Mouse (Mus musculus): ENCODE data around the gene Zmat5. TPM values are rescaled to one million over a fixed set of nuclear protein-coding genes. Genes with fewer than 3 reads are reported as not detected.
A peak's percentile ranks its signal among the peaks of the same experiment; 100 is the strongest.

Zmat5 gene
- 25.9 and 28.2 TPM in 2 replicates for total RNA-seq (2014; rRNA removed)
- polyA plus RNA-seq (2015; fragmentation: Nextera tagmentation; extraction: Ambion mirVana) = 43.5 and 51.7 TPM in 2 replicates

- ATAC-seq (ENCODE audit: low FRiP score) = peak; percentile 96
- under 1% methylated on average over 47 of the region's 47 CpGs for WGBS
- H3K9ac ChIP-seq (replicated peaks; ENCODE audit: low read length, poor library complexity, severe bottlenecking) = peak within 1 kb of the TSS; percentile 90
Observed at GRCm38 (mm10) chr11:4704072-4704964, at the start of gene Zmat5, which contains the start of gene Uqcr10. TSS of gene Zmat5 (plus strand) at chr11:4704678. TSS of gene Uqcr10 (minus strand) at chr11:4704342.

GRCm38 (mm10) chr11:4659818-4660217 lies 44.7 kb upstream of the Zmat5 start:
- no peak overlapping the region for H3K4me3 ChIP-seq (ENCODE audit: low read depth, low read length)
- no peaks in the 10 kb centered on the region for H3K27me3 ChIP-seq (ENCODE audit: insufficient read depth, low read length)
- ATAC-seq (ENCODE audit: low FRiP score) (no peak), DNase-seq (ENCODE audit: low spot score) (no peak)
- no peak overlapping the region for H3K27ac ChIP-seq (ENCODE audit: low read depth, low read length)
- no peak for TF ChIP-seq CTCF (IDR thresholded peaks at IDR 0.05)
- H3K4me1 ChIP-seq (ENCODE audit: insufficient read depth, low read length) = no peaks in the 10 kb centered on the region
- WGBS = 90% methylated on average over 1 of the region's 1 CpGs
- H3K36me3 ChIP-seq (ENCODE audit: insufficient read depth, low read length) = peaks cover 42% of the 10 kb centered on the region
- H3K9me3 ChIP-seq (ENCODE audit: low read length) = no peaks in the 10 kb centered on the region
- H3K4me2 ChIP-seq (ENCODE audit: low read depth, low read length, poor library complexity, severe bottlenecking) = no peak overlapping the region
- no peak overlapping the region for H3K9ac ChIP-seq (replicated peaks; ENCODE audit: low read length, poor library complexity, severe bottlenecking)

More at GRCm38 (mm10) chr11:4704072-4704964, at the start of gene Zmat5, which contains the start of gene Uqcr10:
- peak; percentile 96 for DNase-seq (ENCODE audit: low spot score)
- Histone ChIP-seq H3K4me3 (ENCODE audit: low read depth, low read length) (peak within 1 kb of the TSS; percentile 80), H3K27me3 (ENCODE audit: insufficient read depth, low read length) (no peaks in the 10 kb centered on the region), H3K9me3 (ENCODE audit: low read length) (no peaks in the 10 kb centered on the region), H3K27ac (ENCODE audit: low read depth, low read length) (peak within 1 kb of the TSS; percentile 74), H3K4me2 (ENCODE audit: low read depth, low read length, poor library complexity, severe bottlenecking) (peak within 1 kb of the TSS; percentile 91), H3K36me3 (ENCODE audit: insufficient read depth, low read length) (0 out of 2 replicates have a peak, but pooled peaks cover 3% of the 10 kb centered on the region), H3K4me1 (ENCODE audit: insufficient read depth, low read length) (0 out of 2 replicates have a peak, but pooled peaks cover 6% of the 10 kb centered on the region)
- no peak; the same call in 1 of the 2 replicates for TF ChIP-seq CTCF (IDR thresholded peaks at IDR 0.05)

- ATAC-seq (ENCODE audit: low FRiP score) (no peak), DNase-seq (ENCODE audit: low spot score) (peak; percentile 61)
- Histone ChIP-seq H3K4me1 (ENCODE audit: insufficient read depth, low read length) (no peaks in the 10 kb centered on the region), H3K27me3 (ENCODE audit: insufficient read depth, low read length) (no peaks in the 10 kb centered on the region), H3K9me3 (ENCODE audit: low read length) (no peaks in the 10 kb centered on the region), H3K4me2 (ENCODE audit: low read depth, low read length, poor library complexity, severe bottlenecking) (no peak overlapping the region), H3K4me3 (ENCODE audit: low read depth, low read length) (no peak overlapping the region), H3K27ac (ENCODE audit: low read depth, low read length) (no peak overlapping the region), H3K9ac (replicated peaks; ENCODE audit: low read length, poor library complexity, severe bottlenecking) (no peak overlapping the region), H3K36me3 (ENCODE audit: insufficient read depth, low read length) (peaks cover 37% of the 10 kb centered on the region)
- no peak for TF ChIP-seq CTCF (IDR thresholded peaks at IDR 0.05)
- WGBS = 82% methylated on average over 7 of the region's 7 CpGs
Observed at GRCm38 (mm10) chr11:4660309-4661025, 44.0 kb upstream of the Zmat5 start.

GRCm38 (mm10) chr11:4661324-4661723 lies 43.2 kb upstream of the Zmat5 start:
- TF ChIP-seq CTCF (IDR thresholded peaks at IDR 0.05) = no peak
- Histone ChIP-seq H3K27ac (ENCODE audit: low read depth, low read length) (no peak overlapping the region), H3K36me3 (ENCODE audit: insufficient read depth, low read length) (peaks cover 36% of the 10 kb centered on the region), H3K4me1 (ENCODE audit: insufficient read depth, low read length) (no peaks in the 10 kb centered on the region), H3K9ac (replicated peaks; ENCODE audit: low read length, poor library complexity, severe bottlenecking) (no peak overlapping the region), H3K4me2 (ENCODE audit: low read depth, low read length, poor library complexity, severe bottlenecking) (no peak overlapping the region), H3K9me3 (ENCODE audit: low read length) (no peaks in the 10 kb centered on the region), H3K27me3 (ENCODE audit: insufficient read depth, low read length) (no peaks in the 10 kb centered on the region), H3K4me3 (ENCODE audit: low read depth, low read length) (no peak overlapping the region)
- ATAC-seq (ENCODE audit: low FRiP score) (no peak), DNase-seq (ENCODE audit: low spot score) (no peak)
- 86% methylated on average over 4 of the region's 4 CpGs for WGBS

- no peak overlapping the region for H3K9ac ChIP-seq (replicated peaks; ENCODE audit: low read length, poor library complexity, severe bottlenecking)
- no peaks in the 10 kb centered on the region for H3K9me3 ChIP-seq (ENCODE audit: low read length)
- peak; percentile 79 for DNase-seq (ENCODE audit: low spot score)
- H3K4me1 ChIP-seq (ENCODE audit: insufficient read depth, low read length) = no peaks in the 10 kb centered on the region
- ATAC-seq (ENCODE audit: low FRiP score) = no peak
- no peak overlapping the region for H3K4me2 ChIP-seq (ENCODE audit: low read depth, low read length, poor library complexity, severe bottlenecking)
- no peaks in the 10 kb centered on the region for H3K27me3 ChIP-seq (ENCODE audit: insufficient read depth, low read length)
- peaks cover 36% of the 10 kb centered on the region for H3K36me3 ChIP-seq (ENCODE audit: insufficient read depth, low read length)
- 76% methylated on average over 10 of the region's 10 CpGs for WGBS
- H3K27ac ChIP-seq (ENCODE audit: low read depth, low read length) = no peak overlapping the region
- no peak overlapping the region for H3K4me3 ChIP-seq (ENCODE audit: low read depth, low read length)
- TF ChIP-seq CTCF (IDR thresholded peaks at IDR 0.05) = no peak
Observed at GRCm38 (mm10) chr11:4661871-4662495, 42.5 kb upstream of the Zmat5 start.
